Mouse (Mus musculus): Measurements from ENCODE around the gene Ssh1.

- TF ChIP-seq CTCF (IDR thresholded peaks at IDR 0.05; ENCODE audit: low read depth) (0 out of 2 replicates have a peak, but pooled peaks have one; percentile 6), EP300 (IDR thresholded peaks at IDR 0.05; ENCODE audit: low read depth) (no peak)
Measured at GRCm38 (mm10) chr5:113993487-113994465, at the start of gene Ssh1.
